Mouse (Mus musculus) midbrain, embryonic 16.5 days (tissue): ENCODE data around the gene Olfr1344. TPM values are rescaled to one million over a fixed set of nuclear protein-coding genes. Genes with fewer than 3 reads are reported as not detected.
A peak's percentile ranks its signal among the peaks of the same experiment; 100 is the strongest.

Experiments used
- ATAC-seq: fragments of 200-750 bp; cut with Nextera tagmentation; 2 replicates; pipeline ENCODE4 v1.8.0; 2017; ENCODE audit warnings: moderate TSS enrichment
- H3K27ac ChIP-seq: fragments of 300-500 bp; sonication (generic); 2 replicates; pipeline ENCODE4 v1.5.1; 2014; ENCODE audit warnings: mild to moderate bottlenecking, low read length, mixed read lengths
- H3K27me3 ChIP-seq: fragments of 300-500 bp; sonication (generic); 2 replicates; pipeline ENCODE4 v1.6.1; 2014; ENCODE audit warnings: low read depth, low read length, mixed read lengths; ENCODE audit not compliant: control insufficient read depth, insufficient read depth
- H3K36me3 ChIP-seq: fragments of 300-500 bp; sonication (generic); 2 replicates; pipeline ENCODE4 v1.6.1; 2014; ENCODE audit warnings: mild to moderate bottlenecking, low read length, moderate library complexity, mixed read lengths; ENCODE audit not compliant: control insufficient read depth, insufficient read depth
- H3K4me1 ChIP-seq: fragments of 300-500 bp; sonication (generic); 2 replicates; pipeline ENCODE4 v1.6.1; 2014; ENCODE audit warnings: mild to moderate bottlenecking, low read length, mixed read lengths; ENCODE audit not compliant: control insufficient read depth, insufficient read depth
- H3K4me2 ChIP-seq: fragments of 300-500 bp; sonication (generic); 2 replicates; pipeline ENCODE4 v1.6.1; 2014; ENCODE audit warnings: mild to moderate bottlenecking, low read length, mixed read lengths
- H3K4me3 ChIP-seq: fragments of 300-500 bp; sonication (generic); 2 replicates; pipeline ENCODE4 v1.5.1; 2014; ENCODE audit warnings: low read depth, mild to moderate bottlenecking, low read length, moderate library complexity, mixed read lengths
- H3K9ac ChIP-seq: fragments of 300-500 bp; sonication (generic); 2 replicates; pipeline ENCODE4 v1.6.1; 2014; ENCODE audit warnings: low read depth, low read length, mixed read lengths
- H3K9me3 ChIP-seq: fragments of 300-500 bp; sonication (generic); replicated peaks from 2 replicates; pipeline ENCODE4 v1.6.1; 2014; ENCODE audit warnings: mild to moderate bottlenecking, low read length, mixed read lengths; ENCODE audit not compliant: control insufficient read depth, poor library complexity, severe bottlenecking
- WGBS: fragments of 180-500 bp; shearing (Covaris S2); extraction: QIAGEN DNeasy Blood & Tissue Kit; methylation state at CpG from one replicate; pipeline ENCODE4 v1.1.7; 2014; 5-methylcytosine and 5-hydroxymethylcytosine counted together
- polyA plus RNA-seq: library from polyadenylated mRNA; unstranded; fragments of >200 nt; fragmentation: Nextera tagmentation; extraction: Ambion mirVana; gene quantifications from 2 replicates; pipeline ENCODE4 v1.2.1, GENCODE M21; 2015

Gene Olfr1344
- 0.33 and 0.42 TPM in 2 replicates for polyA plus RNA-seq

- no peaks in the 10 kb centered on the region for H3K27me3 ChIP-seq
- H3K36me3 ChIP-seq, result no peaks in the 10 kb centered on the region
- H3K27ac ChIP-seq, result no peak within 1 kb of the TSS
- no peak within 1 kb of the TSS for H3K4me2 ChIP-seq
- no peak for ATAC-seq
- peaks cover 11% of the 10 kb centered on the region for H3K4me1 ChIP-seq
- no peaks in the 10 kb centered on the region for H3K9me3 ChIP-seq
- no peak within 1 kb of the TSS for H3K9ac ChIP-seq
- H3K4me3 ChIP-seq, result no peak within 1 kb of the TSS
- WGBS, result 85% methylated on average over 3 of the region's 3 CpGs
These were observed at the start of gene Olfr1344 for GRCm38 (mm10) chr7:6438388-6438787. TSS of gene Olfr1344 (plus strand) at chr7:6438688.

GRCm38 (mm10) chr7:6388971-6389370 lies 49.5 kb upstream of the Olfr1344 start:
- Histone ChIP-seq H3K27me3 (no peaks in the 10 kb centered on the region), H3K36me3 (peaks cover 36% of the 10 kb centered on the region), H3K27ac (no peak overlapping the region), H3K4me1 (peaks cover 7% of the 10 kb centered on the region), H3K4me3 (no peak overlapping the region), H3K4me2 (no peak overlapping the region), H3K9me3 (no peaks in the 10 kb centered on the region), H3K9ac (no peak overlapping the region)
- no peak for ATAC-seq
- WGBS, result 90% methylated on average over 5 of the region's 5 CpGs

GRCm38 (mm10) chr7:6389449-6389848 lies 49.0 kb upstream of the Olfr1344 start:
- H3K36me3 ChIP-seq, result peaks cover 38% of the 10 kb centered on the region
- no peaks in the 10 kb centered on the region for H3K9me3 ChIP-seq
- WGBS, result 74% methylated on average over 5 of the region's 5 CpGs
- H3K27me3 ChIP-seq, result no peaks in the 10 kb centered on the region
- H3K27ac ChIP-seq, result no peak overlapping the region
- H3K4me1 ChIP-seq, result peaks cover 2% of the 10 kb centered on the region
- no peak for ATAC-seq
- no peak overlapping the region for H3K4me2 ChIP-seq
- H3K9ac ChIP-seq, result no peak overlapping the region
- no peak overlapping the region for H3K4me3 ChIP-seq

- Histone ChIP-seq H3K27ac (peak within 1 kb of the TSS; percentile 58), H3K9ac (peak within 1 kb of the TSS; percentile 65), H3K9me3 (no peaks in the 10 kb centered on the region), H3K4me1 (peaks cover 12% of the 10 kb centered on the region), H3K4me3 (peak within 1 kb of the TSS; percentile 54), H3K27me3 (no peaks in the 10 kb centered on the region), H3K36me3 (peaks cover 23% of the 10 kb centered on the region), H3K4me2 (peak within 1 kb of the TSS; percentile 87)
- peak; percentile 94 for ATAC-seq
- WGBS, result 28% methylated on average over 25 of the region's 25 CpGs
These were observed 40.2 kb upstream of the Olfr1344 start, which contains the start of gene Smim17 for GRCm38 (mm10) chr7:6397996-6398975. TSS of gene Smim17 (plus strand) at chr7:6398715.

- Histone ChIP-seq H3K9me3 (no peaks in the 10 kb centered on the region), H3K4me1 (0 out of 2 replicates have a peak, but pooled peaks cover 3% of the 10 kb centered on the region), H3K4me2 (no peak within 1 kb of the TSS), H3K27me3 (no peaks in the 10 kb centered on the region), H3K9ac (no peak within 1 kb of the TSS), H3K4me3 (no peak within 1 kb of the TSS), H3K36me3 (no peaks in the 10 kb centered on the region), H3K27ac (no peak within 1 kb of the TSS)
- WGBS, result 3% methylated on average over 17 of the region's 17 CpGs
- ATAC-seq, result no peak
These were observed 28.4 kb upstream of the Olfr1344 start, which contains the start of gene Gm20715 for GRCm38 (mm10) chr7:6410043-6410442. TSS of gene Gm20715 (plus strand) at chr7:6410277.

- peak overlapping the region; percentile 47 for H3K4me3 ChIP-seq
- WGBS, result 6% methylated on average over 19 of the region's 22 CpGs
- H3K36me3 ChIP-seq, result no peaks in the 10 kb centered on the region
- 0 out of 2 replicates have a peak, but pooled peaks cover 3% of the 10 kb centered on the region for H3K4me1 ChIP-seq
- H3K27ac ChIP-seq, result 0 out of 2 replicates have a peak overlapping the region, but pooled peaks have one; percentile 37
- ATAC-seq, result peak; percentile 94
- no peaks in the 10 kb centered on the region for H3K27me3 ChIP-seq
- peak overlapping the region; percentile 63 for H3K4me2 ChIP-seq
- peak overlapping the region; percentile 72 for H3K9ac ChIP-seq
- no peaks in the 10 kb centered on the region for H3K9me3 ChIP-seq
These were observed 23.7 kb upstream of the Olfr1344 start for GRCm38 (mm10) chr7:6414626-6415441.

- no peaks in the 10 kb centered on the region for H3K27me3 ChIP-seq
- H3K4me1 ChIP-seq, result 0 out of 2 replicates have a peak, but pooled peaks cover 3% of the 10 kb centered on the region
- H3K27ac ChIP-seq, result 0 out of 2 replicates have a peak overlapping the region, but pooled peaks have one; percentile 37
- H3K4me2 ChIP-seq, result peak overlapping the region; percentile 63
- WGBS, result 9% methylated on average over 8 of the region's 8 CpGs
- H3K4me3 ChIP-seq, result peak overlapping the region; percentile 47
- ATAC-seq, result peak; percentile 56
- no peaks in the 10 kb centered on the region for H3K36me3 ChIP-seq
- H3K9me3 ChIP-seq, result no peaks in the 10 kb centered on the region
- peak overlapping the region; percentile 72 for H3K9ac ChIP-seq
These were observed 23.1 kb upstream of the Olfr1344 start for GRCm38 (mm10) chr7:6415442-6415787.

- no peak overlapping the region for H3K4me3 ChIP-seq
- WGBS, result 84% methylated on average over 6 of the region's 6 CpGs
- no peaks in the 10 kb centered on the region for H3K9me3 ChIP-seq
- no peak overlapping the region for H3K9ac ChIP-seq
- no peak overlapping the region for H3K27ac ChIP-seq
- no peaks in the 10 kb centered on the region for H3K4me1 ChIP-seq
- no peak for ATAC-seq
- no peak overlapping the region for H3K4me2 ChIP-seq
- H3K27me3 ChIP-seq, result no peaks in the 10 kb centered on the region
- peaks cover 5% of the 10 kb centered on the region; the same call in 1 of the 2 replicates for H3K36me3 ChIP-seq
These were observed 18.6 kb upstream of the Olfr1344 start for GRCm38 (mm10) chr7:6419894-6420293.
